Mouse (Mus musculus): Measurements from ENCODE around the gene Gm20747. TPM values are rescaled to one million over a fixed set of nuclear protein-coding genes. Genes with fewer than 3 reads are reported as not detected.
"Not testable (repeated sequence)": the region's sequence is repeated elsewhere in the genome, so short reads cannot be mapped to it uniquely, and the experiment has no call there.

Gm20747 gene
- polyA plus RNA-seq (2016; fragmentation: Nextera tagmentation; extraction: Ambion mirVana) = not detected in 2 replicates

- DNase-seq (ENCODE audit: low spot score); H3K4me1 ChIP-seq; H3K27me3 ChIP-seq (ENCODE audit: insufficient read depth, poor library complexity, severe bottlenecking); H3K9me3 ChIP-seq; H3K36me3 ChIP-seq; H3K4me3 ChIP-seq; H3K27ac ChIP-seq: not testable (repeated sequence)
- WGBS = no CpG with 5 or more reads among the region's 3 CpGs
Measured at GRCm38 (mm10) chrY:53418191-53418590, at the start of gene Gm20747. Gm20747 (minus strand) TSS chrY:53418291.

Measured in heart, embryonic 10.5 days (tissue).